Mouse (Mus musculus) MEL (cell line): ENCODE measurements around the gene Aire.

ENCODE experiments used
- POLR2A ChIP-seq, 2 experiments: IDR thresholded peaks; 2 replicates each; pipeline ENCODE4 v1.6.1; 2011 to 2012; ENCODE audit warnings: low read length in 2 of 2, mild to moderate bottlenecking in 2 of 2, control low read depth in 1 of 2, improper control_type of control experiment in 1 of 2, low read depth in 1 of 2, moderate library complexity in 1 of 2; ENCODE audit not compliant: control insufficient read depth in 1 of 2, insufficient read depth in 1 of 2, poor library complexity in 1 of 2
- TCF12 ChIP-seq: IDR thresholded peaks from 2 replicates; pipeline ENCODE4 v1.6.1; 2014; ENCODE audit warnings: low read depth, mild to moderate bottlenecking, inconsistent platforms, low read length, improper control_type of control experiment, moderate library complexity

DNA sequence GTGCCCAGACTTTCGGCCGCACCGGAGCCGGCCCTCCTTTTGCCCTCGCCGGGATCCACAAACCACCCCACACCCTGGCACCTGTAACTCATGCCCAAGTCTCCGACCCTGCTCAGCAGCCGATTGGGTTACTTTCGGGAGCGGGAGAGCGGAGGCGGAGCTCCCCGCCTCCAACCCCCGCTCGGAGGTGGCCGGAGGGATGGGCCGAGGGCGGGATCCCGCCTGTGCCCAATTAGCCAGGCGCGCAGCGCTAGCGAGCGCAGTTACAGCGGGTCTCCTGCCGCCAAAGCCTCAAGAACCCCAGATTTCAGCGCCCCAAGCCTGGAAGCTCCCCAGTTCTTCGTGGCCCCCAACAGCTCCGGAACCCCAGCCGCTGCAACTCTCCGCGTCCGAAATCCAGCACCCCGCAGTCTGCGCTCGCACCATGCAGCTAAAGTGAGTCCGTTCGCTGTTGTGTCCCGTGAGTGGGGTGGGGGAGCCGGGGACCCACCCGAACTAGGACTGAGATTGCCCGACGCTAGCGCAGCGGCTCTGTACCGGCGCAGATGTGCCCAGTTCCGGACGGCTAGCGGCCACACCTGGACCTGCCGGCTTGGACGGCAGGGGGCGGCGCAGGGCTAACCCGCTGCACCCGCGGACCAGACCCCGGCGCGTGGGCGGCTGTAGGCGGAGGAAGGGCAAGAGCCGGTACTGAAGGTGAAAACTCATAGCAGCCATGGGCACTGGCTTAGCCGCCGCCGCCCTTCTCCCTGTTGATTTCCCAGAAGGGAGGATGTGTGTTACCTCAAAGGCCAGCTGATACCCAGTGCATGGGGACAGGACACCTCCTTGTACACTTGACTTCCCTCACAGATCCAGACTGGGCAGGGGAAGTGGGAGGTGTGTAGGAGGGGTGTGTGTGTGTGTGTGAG, 25.9 kb upstream of the Aire start, which contains the start of gene Icosl:
- no peak for TF ChIP-seq TCF12
- TF ChIP-seq POLR2A (IDR thresholded peaks at IDR 0.05; ENCODE audit: control insufficient read depth in 1 of 2, insufficient read depth in 1 of 2, low read depth in 1 of 2, low read length in 2 of 2, poor library complexity in 1 of 2) = no peak
